Mouse (Mus musculus): ENCODE data around the gene Xpnpep3.

The Xpnpep3 gene

GRCm38 (mm10) chr15:81399297-81399637 lies 671 bp upstream of the Xpnpep3 start:
- DNase-seq (ENCODE audit: low spot score): no peak

- no peak for DNase-seq (ENCODE audit: low spot score)
Observed at GRCm38 (mm10) chr15:81405008-81405407, 5.1 kb downstream of the Xpnpep3 start.

- DNase-seq (ENCODE audit: low spot score): no peak
Observed at GRCm38 (mm10) chr15:81408199-81408598, 8.3 kb downstream of the Xpnpep3 start, which contains the start of gene Dnajb7. Dnajb7 (minus strand) TSS chr15:81408299.

- peak; percentile 9 for DNase-seq (ENCODE audit: low spot score)
Observed at GRCm38 (mm10) chr15:81416763-81417310, 16.9 kb downstream of the Xpnpep3 start.

- no peak for DNase-seq (ENCODE audit: low spot score)
Observed at GRCm38 (mm10) chr15:81418065-81418464, 18.1 kb downstream of the Xpnpep3 start.

- no peak for DNase-seq (ENCODE audit: low spot score)
Observed at GRCm38 (mm10) chr15:81421454-81421853, 21.5 kb downstream of the Xpnpep3 start.

GRCm38 (mm10) chr15:81422156-81422681 lies 22.3 kb downstream of the Xpnpep3 start:
- no peak for DNase-seq (ENCODE audit: low spot score)

- no peak for DNase-seq (ENCODE audit: low spot score)
Observed at GRCm38 (mm10) chr15:81425311-81425710, 25.4 kb downstream of the Xpnpep3 start.

GRCm38 (mm10) chr15:81427947-81428346 lies 28.0 kb downstream of the Xpnpep3 start:
- no peak for DNase-seq (ENCODE audit: low spot score)

GRCm38 (mm10) chr15:81431195-81431594 lies 31.3 kb downstream of the Xpnpep3 start:
- no peak for DNase-seq (ENCODE audit: low spot score)

- no peak for DNase-seq (ENCODE audit: low spot score)
Observed at GRCm38 (mm10) chr15:81438345-81438744, 38.4 kb downstream of the Xpnpep3 start.

GRCm38 (mm10) chr15:81439236-81439635 lies 39.3 kb downstream of the Xpnpep3 start:
- DNase-seq (ENCODE audit: low spot score): no peak

GRCm38 (mm10) chr15:81448463-81448862 lies 48.5 kb downstream of the Xpnpep3 start:
- no peak for DNase-seq (ENCODE audit: low spot score)

- DNase-seq (ENCODE audit: low spot score): no peak
Observed at GRCm38 (mm10) chr15:81461523-81461922, 61.6 kb downstream of the Xpnpep3 start.

GRCm38 (mm10) chr15:81465016-81465660 lies 65.2 kb downstream of the Xpnpep3 start:
- no peak for DNase-seq (ENCODE audit: low spot score)

- peak; percentile 98 for DNase-seq (ENCODE audit: low spot score)
Observed at GRCm38 (mm10) chr15:81465901-81466737, 66.2 kb downstream of the Xpnpep3 start, which contains the start of gene Rbx1. Rbx1 (plus strand) TSS chr15:81466296.

- no peak for DNase-seq (ENCODE audit: low spot score)
Observed at GRCm38 (mm10) chr15:81466738-81467113, 66.8 kb downstream of the Xpnpep3 start.

- no peak for DNase-seq (ENCODE audit: low spot score)
Observed at GRCm38 (mm10) chr15:81470735-81471134, 70.8 kb downstream of the Xpnpep3 start.

GRCm38 (mm10) chr15:81472256-81472655 lies 72.3 kb downstream of the Xpnpep3 start:
- DNase-seq (ENCODE audit: low spot score): no peak

GRCm38 (mm10) chr15:81475654-81476053 lies 75.7 kb downstream of the Xpnpep3 start:
- no peak for DNase-seq (ENCODE audit: low spot score)

- DNase-seq (ENCODE audit: low spot score): no peak
Observed at GRCm38 (mm10) chr15:81476597-81476996, 76.7 kb downstream of the Xpnpep3 start.

GRCm38 (mm10) chr15:81479446-81480213 lies 79.7 kb downstream of the Xpnpep3 start:
- no peak for DNase-seq (ENCODE audit: low spot score)

Data from ovary, postnatal 10 days (tissue).